Mouse (Mus musculus) gastrocnemius, postnatal 4 days (tissue): ENCODE measurements around the gene Fbxo24. TPM values are rescaled to one million over a fixed set of nuclear protein-coding genes. Genes with fewer than 3 reads are reported as not detected.
"Not testable (repeated sequence)": the region's sequence is repeated elsewhere in the genome, so short reads cannot be mapped to it uniquely, and the experiment has no call there.

ENCODE experiments used
- DNase-seq, 2 experiments: peaks; one replicate each; pipeline ENCODE4 v3.0.0; 2021 to 2022; ENCODE audit warnings: low spot score in 2 of 2, mixed read lengths in 2 of 2
- total RNA-seq, 2 experiments: library from RNA; stranded (reverse); gene quantifications; 2 replicates each; pipeline ENCODE4 v1.2.3; 2021

The Fbxo24 gene
- total RNA-seq, 2 experiments from 2014 or later, result 0.74 to 0.80 TPM

- DNase-seq, result no peak
Measured at GRCm38 (mm10) chr5:137644484-137644883, 15.7 kb upstream of the Fbxo24 start.

DNA sequence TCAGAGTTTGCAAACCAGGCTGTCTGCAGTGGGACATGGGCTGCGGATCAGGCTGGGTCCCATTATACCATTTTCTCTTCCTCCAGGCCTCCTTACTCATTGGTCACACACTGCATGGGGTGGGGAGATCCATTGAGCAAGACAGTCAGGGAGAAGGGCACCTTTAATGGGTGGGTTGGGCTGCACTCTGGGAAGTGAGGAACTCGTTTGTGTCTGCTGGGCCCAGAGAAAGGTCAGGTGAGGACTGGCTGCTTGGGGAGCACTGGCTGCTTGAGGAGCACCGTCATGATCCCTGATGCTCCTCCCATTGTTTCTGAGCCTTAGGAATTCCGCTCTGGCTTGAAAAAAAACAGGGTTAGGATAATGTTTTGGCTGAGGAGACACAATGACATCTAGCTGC lies 14.1 kb upstream of the Fbxo24 start:
- no peak for DNase-seq

DNA sequence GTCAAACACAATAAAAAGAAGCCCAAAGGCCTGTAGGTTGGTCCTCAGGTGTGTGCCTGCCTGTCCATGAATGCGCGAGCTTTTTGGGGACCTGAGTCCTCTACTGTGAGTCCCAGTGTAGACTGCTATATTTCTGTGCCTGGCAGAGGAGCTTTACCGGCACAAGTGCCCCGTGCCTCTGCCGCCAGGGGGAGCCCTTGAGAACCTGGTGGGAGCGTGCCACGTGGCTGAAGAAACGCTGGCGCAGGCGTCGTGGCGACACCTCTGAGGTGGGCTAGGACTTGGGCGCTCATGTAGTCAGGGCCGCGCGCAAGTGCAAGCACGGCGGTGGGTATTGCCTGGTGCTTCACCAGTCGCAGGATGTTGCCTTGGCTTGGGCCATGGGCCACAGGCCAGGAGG lies 12.3 kb upstream of the Fbxo24 start, which contains the start of gene Sap25:
Gene Sap25 (plus strand): TSS at position 281 of the 400 bp plus-strand sequence.
- DNase-seq, result no peak

DNA sequence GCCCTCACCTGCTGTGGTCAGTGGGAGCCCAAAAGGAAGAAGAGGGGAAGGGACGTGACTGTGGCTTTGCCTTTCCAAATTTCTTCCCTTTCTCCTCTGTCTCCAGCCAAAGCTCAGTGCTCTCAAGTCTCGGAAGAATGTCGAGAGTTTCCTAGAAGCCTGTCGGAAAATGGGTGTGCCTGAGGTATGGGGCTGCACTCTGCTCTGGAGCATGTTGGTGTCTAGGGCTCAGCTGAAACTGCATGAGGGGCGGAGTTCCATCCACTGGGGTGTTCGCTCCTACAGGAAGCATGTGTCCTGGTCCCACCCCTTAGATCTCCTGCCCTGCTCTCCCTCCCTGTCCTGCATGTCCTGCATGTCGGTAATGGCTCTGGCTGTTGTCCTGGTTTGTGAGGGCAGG lies 10.7 kb upstream of the Fbxo24 start:
- no peak for DNase-seq

DNA sequence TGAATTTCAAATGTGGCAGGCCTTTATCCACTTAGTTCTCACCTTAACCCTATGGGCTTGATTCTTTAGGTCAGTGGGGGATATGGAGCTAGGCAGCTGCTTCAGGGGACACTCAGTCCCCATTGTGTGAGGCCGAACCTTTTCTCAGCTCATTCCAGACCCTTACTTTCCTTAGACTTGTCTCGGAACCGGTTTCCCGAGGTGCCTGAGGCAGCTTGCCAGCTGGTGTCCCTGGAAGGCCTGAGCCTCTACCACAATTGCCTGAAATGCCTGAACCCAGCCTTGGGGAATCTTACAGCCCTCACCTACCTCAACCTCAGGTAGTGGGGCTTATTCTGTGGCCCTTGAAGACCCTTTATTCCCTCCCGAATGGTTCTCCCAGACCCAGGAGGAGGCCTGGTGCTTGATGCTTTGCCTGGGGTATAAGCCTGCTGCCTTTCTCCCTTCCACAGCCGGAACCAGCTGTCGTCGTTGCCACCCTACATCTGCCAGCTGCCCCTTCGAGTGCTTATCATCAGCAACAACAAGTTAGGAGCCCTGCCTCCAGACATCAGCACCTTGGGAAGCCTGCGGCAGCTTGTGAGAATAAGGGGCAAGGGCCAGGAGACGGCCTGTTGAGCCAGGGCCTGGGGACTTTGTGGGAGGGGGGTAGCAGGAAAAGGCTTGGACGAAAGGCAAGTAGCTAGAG lies 4.7 kb upstream of the Fbxo24 start:
- no peak for DNase-seq

DNA sequence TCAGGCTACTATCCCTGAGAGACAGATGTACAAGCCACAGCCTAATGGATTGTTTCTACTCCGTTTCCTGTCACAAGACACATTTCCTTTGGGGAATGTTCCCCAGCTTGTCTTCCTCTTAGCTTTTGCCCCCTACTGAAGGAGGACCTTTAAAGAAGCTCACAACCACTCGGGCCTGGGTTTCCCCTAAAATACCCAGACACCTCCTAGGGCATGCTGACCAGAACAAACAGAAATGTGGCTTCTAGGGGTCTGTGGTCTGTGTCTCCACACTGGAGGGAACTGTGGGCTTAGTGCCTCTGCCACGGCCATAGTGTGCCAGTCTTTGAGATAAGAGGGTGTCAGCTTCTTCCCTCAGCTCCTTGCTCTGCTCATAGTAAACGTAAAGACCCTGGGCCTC lies 2.8 kb upstream of the Fbxo24 start:
- no peak for DNase-seq

DNA sequence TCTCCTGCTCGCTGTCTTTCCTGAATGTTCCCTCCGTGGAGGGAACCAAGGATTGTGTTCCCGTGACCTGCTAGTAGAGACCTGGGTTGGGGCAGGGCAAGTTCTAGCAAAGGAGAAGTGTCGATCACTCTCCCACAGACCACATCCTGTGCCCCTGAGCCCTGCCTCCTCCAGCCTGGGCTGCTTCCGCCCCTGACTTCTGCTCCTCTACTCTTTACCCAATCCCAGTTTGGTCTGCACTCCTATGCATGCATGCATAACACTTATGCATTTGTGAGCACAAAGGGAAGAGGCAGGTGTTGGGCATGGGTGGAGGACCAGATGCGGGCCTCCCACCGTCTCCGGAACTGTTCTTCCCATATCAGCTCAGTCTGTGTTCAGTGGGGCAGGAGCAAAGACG lies 2.4 kb upstream of the Fbxo24 start:
- no peak for DNase-seq

- DNase-seq, result no peak
Measured at GRCm38 (mm10) chr5:137630602-137631001, 1.8 kb upstream of the Fbxo24 start.

GRCm38 (mm10) chr5:137629906-137630545 lies 1.2 kb upstream of the Fbxo24 start:
- no peak for DNase-seq

GRCm38 (mm10) chr5:137629306-137629721 lies 512 bp upstream of the Fbxo24 start:
- peak in 1 of 2 experiments; percentile 42 for DNase-seq

- no peak for DNase-seq
Measured at GRCm38 (mm10) chr5:137627991-137628390, 811 bp downstream of the Fbxo24 start.

- DNase-seq, result no peak
Measured at GRCm38 (mm10) chr5:137623937-137624530, 4.8 kb downstream of the Fbxo24 start.

DNA sequence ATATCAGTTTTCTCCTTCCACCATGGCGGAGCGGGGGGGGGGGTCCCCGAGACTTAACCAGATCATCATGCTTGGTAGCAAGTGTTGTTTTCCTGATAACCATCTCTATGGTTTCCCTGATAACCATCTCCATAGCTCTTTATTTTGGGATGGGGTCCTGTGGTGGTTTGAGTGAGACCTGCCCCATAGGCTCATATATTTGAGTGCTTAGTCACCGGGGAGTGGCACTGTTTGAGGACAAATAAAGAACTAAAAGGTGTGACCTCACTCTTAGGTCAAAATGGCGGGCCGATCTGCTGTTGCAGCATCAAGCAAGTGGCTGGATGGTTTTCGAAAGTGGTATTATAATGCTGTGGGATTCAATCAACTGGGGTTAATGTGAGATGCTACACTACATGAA lies 13.5 kb downstream of the Fbxo24 start:
- DNase-seq, result no peak

- DNase-seq, result not testable (repeated sequence)
Measured at GRCm38 (mm10) chr5:137614921-137615320, 13.9 kb downstream of the Fbxo24 start.

GRCm38 (mm10) chr5:137613550-137613949 lies 15.3 kb downstream of the Fbxo24 start, which contains the start of gene Pcolce:
Pcolce (minus strand) TSS chr5:137613784.
- DNase-seq, result no peak

DNA sequence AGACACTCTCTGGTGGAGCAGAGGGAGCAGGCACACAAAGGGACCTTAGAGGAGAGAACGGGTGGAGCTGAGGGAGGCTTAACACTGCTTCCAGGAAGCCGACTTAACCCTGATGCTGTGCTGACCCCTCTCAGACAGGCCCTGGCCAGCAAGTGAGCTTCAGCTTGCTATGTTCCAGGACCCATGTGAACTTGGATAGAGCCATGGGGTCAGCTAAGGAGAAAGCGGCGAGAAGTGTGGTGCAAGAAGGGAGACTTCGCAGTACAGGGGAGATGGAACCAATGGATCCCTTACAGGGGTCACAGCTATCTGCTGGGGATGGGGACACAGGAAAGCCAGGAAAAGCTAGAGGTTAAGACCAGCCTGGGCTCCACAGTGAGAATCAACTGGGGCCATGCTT lies 15.7 kb downstream of the Fbxo24 start:
- no peak for DNase-seq

DNA sequence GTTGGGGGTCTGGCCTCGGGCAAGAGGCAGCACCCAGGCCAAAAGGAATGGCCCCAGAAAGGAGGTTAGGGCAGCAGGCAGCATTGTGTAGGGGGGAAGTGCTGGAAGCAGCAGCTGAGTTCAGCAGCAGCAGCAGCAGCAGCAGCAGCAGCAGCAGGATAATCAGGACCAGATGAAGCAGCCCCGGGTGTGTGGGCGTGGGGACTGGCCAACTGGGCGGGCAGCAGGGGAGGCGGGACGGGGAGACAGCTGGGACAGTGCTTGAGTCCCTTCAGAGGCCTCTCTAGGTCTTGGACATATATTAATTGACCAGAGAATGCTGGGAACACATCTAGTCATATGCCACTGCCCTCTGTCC lies 17.6 kb downstream of the Fbxo24 start:
- DNase-seq, result peak; percentile 72 to 87

DNA sequence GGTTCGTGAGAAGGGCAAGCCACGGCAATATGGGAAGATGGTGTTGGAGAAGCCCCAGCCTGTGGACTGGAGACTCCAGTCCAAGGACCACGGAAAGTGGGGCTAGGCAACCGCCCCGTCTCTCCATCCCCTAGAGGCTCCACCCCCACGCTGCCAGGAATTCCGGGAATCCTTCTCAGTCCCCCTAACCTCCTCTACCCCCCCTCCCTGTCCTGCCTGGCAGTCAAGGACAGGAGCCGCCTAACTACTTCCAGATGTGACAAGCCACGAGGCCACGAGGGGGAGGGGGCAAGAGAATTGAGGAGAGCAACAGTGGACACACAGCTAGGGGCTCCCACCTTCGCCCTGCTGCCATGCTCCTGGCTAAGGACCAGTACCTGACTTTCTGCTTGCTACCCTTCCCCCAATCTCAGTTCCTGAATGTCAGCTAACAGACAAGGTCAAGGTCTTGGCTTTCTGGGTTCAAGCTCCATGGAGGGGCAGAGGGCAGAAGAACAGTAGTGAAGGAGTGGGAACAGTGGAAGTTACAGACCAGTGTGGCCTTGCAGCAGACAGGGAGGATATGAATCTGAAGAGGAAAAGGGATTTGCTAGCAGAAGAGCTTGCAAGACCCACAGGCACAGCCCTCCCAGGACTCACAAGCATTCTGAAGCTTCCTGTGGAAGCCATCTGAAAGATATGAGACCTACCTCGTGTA lies 18.1 kb downstream of the Fbxo24 start:
- peak; percentile 80 to 89 for DNase-seq

- no peak for DNase-seq
Measured at GRCm38 (mm10) chr5:137610056-137610455, 18.7 kb downstream of the Fbxo24 start.

DNA sequence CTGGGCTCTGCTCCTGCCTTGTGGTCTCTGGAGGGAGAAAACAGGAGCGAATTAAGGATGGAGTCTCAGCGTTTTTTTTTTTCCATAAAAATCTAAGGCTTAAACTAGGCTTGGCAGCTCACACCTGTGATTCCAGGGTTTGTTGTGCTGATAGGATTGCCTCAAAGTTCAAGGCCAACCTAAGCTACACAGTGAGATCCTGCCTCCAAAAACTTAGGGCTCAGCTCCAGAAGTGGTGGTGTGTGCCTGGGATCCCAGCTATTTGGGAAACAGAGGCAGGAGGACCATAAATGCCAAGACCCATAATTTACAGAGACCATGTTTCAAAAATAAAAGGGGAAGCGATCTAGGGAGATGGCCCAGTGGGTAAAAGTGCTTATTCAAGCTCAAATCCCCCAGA lies 19.5 kb downstream of the Fbxo24 start:
- no peak for DNase-seq

GRCm38 (mm10) chr5:137608654-137609190 lies 20.1 kb downstream of the Fbxo24 start:
- DNase-seq, result no peak
